Mouse (Mus musculus) embryonic facial prominence, embryonic 12.5 days (tissue): ENCODE measurements at regions not wholly inside any gene's neighbourhood (a gene's known extent, or its start where the extent isn't known, plus 50 kb on each side); places are given as distances from the start of the nearest gene placed in this dataset.
A peak's percentile ranks its signal among the peaks of the same experiment; 100 is the strongest.
"Not testable (repeated sequence)": the region's sequence is repeated elsewhere in the genome, so short reads cannot be mapped to it uniquely, and the experiment has no call there.

ENCODE experiments used
- ATAC-seq: fragments of 200-750 bp; cut with Nextera tagmentation; 2 replicates; pipeline ENCODE4 v1.8.0; 2017; ENCODE audit not compliant: insufficient number of reproducible peaks, insufficient read depth, low FRiP score, low TSS enrichment
- H3K27ac ChIP-seq: fragments of 300-500 bp; sonication (generic); 2 replicates; pipeline ENCODE4 v1.5.1; 2016; ENCODE audit warnings: mild to moderate bottlenecking
- H3K27me3 ChIP-seq: fragments of 300-500 bp; sonication (generic); 2 replicates; pipeline ENCODE4 v1.6.1; 2016; ENCODE audit warnings: mild to moderate bottlenecking, moderate library complexity
- H3K36me3 ChIP-seq: fragments of 300-500 bp; sonication (generic); 2 replicates; pipeline ENCODE4 v1.6.1; 2016; ENCODE audit warnings: mild to moderate bottlenecking
- H3K4me1 ChIP-seq: fragments of 300-500 bp; sonication (generic); 2 replicates; pipeline ENCODE4 v1.6.1; 2016
- H3K4me2 ChIP-seq: fragments of 300-500 bp; sonication (generic); replicated peaks from 2 replicates; pipeline ENCODE4 v1.6.1; 2016; ENCODE audit warnings: mild to moderate bottlenecking, moderate library complexity
- H3K4me3 ChIP-seq: fragments of 300-500 bp; sonication (generic); 2 replicates; pipeline ENCODE4 v1.5.1; 2016; ENCODE audit warnings: mild to moderate bottlenecking
- H3K9ac ChIP-seq: fragments of 300-500 bp; sonication (generic); 2 replicates; pipeline ENCODE4 v1.6.1; 2016; ENCODE audit warnings: mild to moderate bottlenecking, moderate library complexity
- H3K9me3 ChIP-seq: fragments of 300-500 bp; sonication (generic); 2 replicates; pipeline ENCODE4 v1.6.1; 2016; ENCODE audit warnings: mild to moderate bottlenecking, moderate library complexity
- WGBS: fragments of 180-500 bp; shearing (Covaris S2); methylation state at CpG from one replicate; pipeline ENCODE4 v1.1.7; 2016; 5-methylcytosine and 5-hydroxymethylcytosine counted together

DNA sequence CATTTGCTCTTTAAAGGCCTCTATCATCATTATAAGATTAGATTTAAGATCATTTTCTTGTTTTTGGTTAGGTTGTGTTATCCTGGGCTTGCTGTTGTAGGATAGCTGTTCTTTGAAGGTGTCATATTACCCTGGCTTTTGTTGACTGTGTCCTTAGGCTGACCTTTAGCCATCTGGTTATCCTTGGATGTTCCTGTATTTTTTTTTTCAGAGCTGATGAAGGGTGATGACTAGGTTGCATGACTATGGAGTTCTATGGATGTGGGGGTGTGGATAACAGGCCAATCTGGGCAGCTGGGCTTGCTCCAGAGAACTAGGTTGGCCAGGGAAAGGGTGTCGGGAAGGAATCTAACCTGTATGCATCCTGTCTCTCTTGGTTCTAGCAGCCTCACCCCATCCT is 74.2 kb downstream of the Dmrta1 start:
- no peaks in the 10 kb centered on the region for H3K27me3 ChIP-seq
- no peak overlapping the region for H3K4me3 ChIP-seq
- H3K4me1 ChIP-seq: no peaks in the 10 kb centered on the region
- no peaks in the 10 kb centered on the region for H3K36me3 ChIP-seq
- H3K9ac ChIP-seq: no peak overlapping the region
- ATAC-seq: no peak
- no peaks in the 10 kb centered on the region for H3K9me3 ChIP-seq
- no peak overlapping the region for H3K27ac ChIP-seq
- H3K4me2 ChIP-seq: no peak overlapping the region
- 68% methylated on average over 1 of the region's 1 CpGs for WGBS

DNA sequence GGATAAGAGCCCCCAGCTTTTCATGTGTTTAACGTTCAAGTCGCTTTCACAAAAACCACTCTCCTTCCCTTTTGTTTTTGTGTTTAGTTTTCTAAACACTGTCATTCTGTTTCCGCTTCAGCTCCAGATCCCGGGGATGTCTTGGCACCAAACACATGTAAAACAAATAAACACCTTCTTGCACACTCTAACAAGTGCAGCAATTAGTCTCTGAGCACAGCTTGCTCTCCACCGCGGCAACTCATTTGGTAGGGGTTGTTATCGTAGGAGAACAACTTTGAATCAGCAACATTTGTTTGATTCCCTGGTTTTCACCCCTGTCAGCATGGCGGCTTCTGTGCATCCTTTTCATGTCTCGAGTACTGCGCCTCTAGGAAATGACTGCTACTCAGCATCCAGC is 97.0 kb downstream of the Dmrta1 start:
- ATAC-seq: no peak

DNA sequence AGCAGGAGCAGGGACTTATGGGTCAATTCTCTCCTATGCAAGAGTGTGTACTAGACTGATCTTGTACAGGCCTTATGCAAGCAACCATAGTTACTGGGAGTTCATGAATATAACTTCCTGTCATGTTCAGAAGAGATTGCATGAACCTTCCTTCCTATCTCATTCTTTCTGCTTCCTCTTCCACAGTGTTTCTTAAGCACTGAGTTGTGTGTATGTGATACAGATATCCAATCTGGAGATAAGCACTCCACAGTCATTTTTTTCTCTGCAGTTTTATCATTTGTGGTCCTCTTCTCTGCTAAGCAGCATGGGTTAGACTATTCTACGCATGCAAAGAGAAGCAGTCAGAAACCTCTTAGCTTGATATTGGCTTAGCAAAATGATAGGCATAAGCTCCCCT is 102.3 kb downstream of the Dmrta1 start:
- no peak overlapping the region for H3K4me2 ChIP-seq
- WGBS: 93% methylated on average over 1 of the region's 1 CpGs
- no peak overlapping the region for H3K27ac ChIP-seq
- no peak for ATAC-seq
- H3K4me3 ChIP-seq: no peak overlapping the region
- no peaks in the 10 kb centered on the region for H3K27me3 ChIP-seq
- no peak overlapping the region for H3K9ac ChIP-seq
- no peaks in the 10 kb centered on the region for H3K9me3 ChIP-seq
- no peaks in the 10 kb centered on the region for H3K4me1 ChIP-seq
- no peaks in the 10 kb centered on the region for H3K36me3 ChIP-seq

More for the DNA sequence above, 97.0 kb downstream of the Dmrta1 start:
- no peak overlapping the region for H3K4me2 ChIP-seq
- H3K9me3 ChIP-seq: no peaks in the 10 kb centered on the region
- H3K9ac ChIP-seq: no peak overlapping the region
- no peak overlapping the region for H3K27ac ChIP-seq
- H3K4me1 ChIP-seq: no peaks in the 10 kb centered on the region
- WGBS: 59% methylated on average over 10 of the region's 10 CpGs
- H3K27me3 ChIP-seq: no peaks in the 10 kb centered on the region
- no peaks in the 10 kb centered on the region for H3K36me3 ChIP-seq
- no peak overlapping the region for H3K4me3 ChIP-seq

DNA sequence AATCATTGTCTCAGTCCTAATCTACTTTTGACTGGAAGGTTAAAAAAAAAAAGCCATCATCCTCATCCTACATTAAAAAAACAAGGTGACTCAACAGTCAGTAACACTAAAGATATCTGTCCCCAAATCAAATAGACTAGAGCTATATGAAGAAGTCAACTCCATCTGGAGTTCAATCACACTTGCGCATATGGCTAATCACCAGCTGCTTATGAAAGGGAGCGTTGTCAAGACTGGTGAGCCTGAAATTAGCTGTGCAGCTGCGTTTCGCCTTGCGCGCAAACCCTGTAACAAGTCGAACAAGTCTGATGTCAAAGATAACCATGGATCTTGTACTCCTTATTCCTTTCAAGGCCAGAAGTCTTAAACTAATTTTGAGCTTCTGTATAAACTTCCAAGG is 137.6 kb downstream of the Dmrta1 start:
- ATAC-seq: no peak
- Histone ChIP-seq H3K4me1 (no peaks in the 10 kb centered on the region), H3K36me3 (no peaks in the 10 kb centered on the region), H3K9me3 (no peaks in the 10 kb centered on the region), H3K4me2 (no peak overlapping the region), H3K27me3 (no peaks in the 10 kb centered on the region), H3K27ac (no peak overlapping the region), H3K9ac (no peak overlapping the region), H3K4me3 (no peak overlapping the region)
- WGBS: 91% methylated on average over 7 of the region's 7 CpGs

DNA sequence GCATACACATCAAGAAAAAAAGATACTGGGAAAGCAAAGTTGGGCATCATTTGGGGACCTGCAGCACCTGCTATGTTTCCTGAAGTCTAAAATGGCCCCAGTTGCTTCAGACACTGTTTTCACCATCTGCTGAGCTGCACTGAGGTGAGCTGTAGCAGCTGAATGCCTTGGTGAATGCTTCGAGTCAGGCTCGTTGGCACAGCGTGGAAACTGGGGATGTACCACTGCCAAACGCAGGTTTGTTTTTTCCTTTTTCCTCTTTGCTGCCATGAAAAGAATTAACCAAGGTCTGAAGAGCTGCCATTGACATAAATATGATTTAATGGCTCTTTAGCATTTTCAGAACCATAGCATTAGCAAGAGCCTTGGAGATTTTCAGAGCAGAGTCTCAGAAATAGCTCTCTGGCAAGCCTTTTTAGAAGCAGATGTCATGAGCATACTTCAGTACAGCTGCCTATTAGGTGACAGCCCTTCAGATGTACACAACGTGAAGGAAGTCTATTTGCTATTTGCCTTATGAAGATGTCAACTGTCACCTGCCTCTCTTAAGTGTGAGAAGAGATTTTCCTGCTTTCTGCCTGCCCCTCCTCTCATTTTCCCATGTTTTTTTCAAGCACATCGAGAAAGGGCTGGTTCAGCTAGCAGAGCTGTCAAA is 155.4 kb downstream of the Dmrta1 start:
- WGBS: 75% methylated on average over 6 of the region's 6 CpGs
- Histone ChIP-seq H3K27ac (no peak overlapping the region), H3K4me3 (no peak overlapping the region), H3K36me3 (no peaks in the 10 kb centered on the region), H3K4me1 (no peaks in the 10 kb centered on the region), H3K4me2 (no peak overlapping the region), H3K9me3 (no peaks in the 10 kb centered on the region), H3K27me3 (no peaks in the 10 kb centered on the region), H3K9ac (no peak overlapping the region)
- no peak for ATAC-seq

DNA sequence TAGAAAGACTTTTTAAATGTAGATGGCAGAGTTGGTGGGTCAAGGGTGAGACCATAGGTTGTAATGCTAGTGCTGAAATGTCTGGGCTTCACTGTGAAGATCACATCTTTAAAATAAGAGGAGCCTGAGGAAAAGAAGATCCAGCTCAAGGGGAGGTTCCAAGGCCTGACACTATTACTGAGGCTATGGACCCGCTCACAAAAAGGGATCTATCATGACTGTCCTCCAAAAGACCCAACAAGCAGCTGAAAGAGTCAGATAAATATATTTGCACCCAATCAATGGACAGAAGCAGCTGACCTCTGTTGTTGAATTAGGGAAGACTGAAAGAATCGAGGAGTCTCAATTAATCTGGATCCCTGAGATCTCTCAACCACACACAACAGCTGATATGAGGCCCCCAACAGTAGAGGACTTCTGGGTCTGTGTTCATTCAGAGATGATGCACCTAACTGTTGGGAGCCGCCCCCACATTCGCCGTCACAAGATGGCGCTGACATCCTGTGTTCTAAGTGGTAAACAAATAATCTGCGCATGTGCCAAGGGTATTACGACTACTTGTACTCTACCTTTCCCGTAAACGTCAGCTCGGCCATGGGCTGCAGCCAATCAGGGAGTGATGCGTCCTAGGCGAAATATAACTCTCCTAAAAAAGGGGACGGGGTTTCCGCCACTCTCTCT is 196.3 kb downstream of the Dmrta1 start:
- not testable (repeated sequence) for H3K9ac ChIP-seq, H3K27me3 ChIP-seq, H3K4me2 ChIP-seq, H3K4me1 ChIP-seq, H3K27ac ChIP-seq, H3K4me3 ChIP-seq, H3K9me3 ChIP-seq, H3K36me3 ChIP-seq
- ATAC-seq: 0 out of 2 replicates have a peak, but pooled peaks have one; percentile 28
- WGBS: 29% methylated on average over 9 of the region's 15 CpGs

DNA sequence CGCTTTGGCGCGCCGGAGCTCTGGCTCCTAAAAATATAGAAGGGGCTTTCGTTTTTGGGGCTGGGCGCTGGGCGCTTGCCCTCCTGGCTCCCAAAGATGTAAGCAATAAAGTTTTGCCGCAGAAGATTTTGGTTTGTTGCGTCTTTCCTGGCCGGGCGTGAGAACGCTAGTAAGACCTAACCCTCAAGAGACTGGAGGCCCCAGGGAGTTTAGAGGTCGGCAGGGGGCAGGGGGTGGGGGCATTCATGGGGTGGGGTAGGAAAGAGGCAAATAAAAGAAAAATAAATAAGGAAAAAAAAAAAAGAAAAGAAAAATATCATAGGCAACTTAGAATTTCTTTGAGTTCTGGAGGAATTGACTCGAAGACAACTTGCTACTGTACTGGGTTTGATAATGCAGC is 196.9 kb downstream of the Dmrta1 start:
- not testable (repeated sequence) for H3K9me3 ChIP-seq, H3K36me3 ChIP-seq, H3K27me3 ChIP-seq, H3K4me1 ChIP-seq, ATAC-seq, H3K9ac ChIP-seq, H3K27ac ChIP-seq
- Histone ChIP-seq H3K4me3 (peak overlapping the region; percentile 26), H3K4me2 (peak overlapping the region; percentile 44)
- WGBS: 23% methylated on average over 7 of the region's 14 CpGs

DNA sequence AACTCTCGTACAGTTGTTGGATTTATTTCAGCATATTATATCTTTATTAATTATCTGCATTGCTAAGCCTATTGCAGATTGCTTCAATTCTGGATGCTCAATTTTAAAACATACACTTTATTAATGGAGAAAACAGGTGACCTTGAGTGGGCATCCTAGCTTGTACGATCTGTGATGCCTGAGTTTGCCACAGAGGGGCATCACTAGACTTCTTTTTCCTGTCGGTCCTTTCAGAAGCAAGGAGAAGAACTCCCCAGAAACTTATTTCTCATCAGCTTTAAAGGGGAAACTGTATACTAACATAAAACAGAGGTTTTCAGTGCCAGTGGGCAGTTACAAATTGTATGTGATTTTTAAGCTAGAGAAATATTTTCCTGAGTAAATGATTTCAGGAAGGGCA is 201.8 kb downstream of the Dmrta1 start:
- WGBS: 50% methylated on average over 3 of the region's 3 CpGs
- H3K4me3 ChIP-seq: no peak overlapping the region
- H3K36me3 ChIP-seq: no peaks in the 10 kb centered on the region
- H3K9ac ChIP-seq: no peak overlapping the region
- no peaks in the 10 kb centered on the region for H3K27me3 ChIP-seq
- ATAC-seq: no peak
- no peaks in the 10 kb centered on the region for H3K4me1 ChIP-seq
- H3K27ac ChIP-seq: no peak overlapping the region
- no peaks in the 10 kb centered on the region for H3K9me3 ChIP-seq
- no peak overlapping the region for H3K4me2 ChIP-seq

DNA sequence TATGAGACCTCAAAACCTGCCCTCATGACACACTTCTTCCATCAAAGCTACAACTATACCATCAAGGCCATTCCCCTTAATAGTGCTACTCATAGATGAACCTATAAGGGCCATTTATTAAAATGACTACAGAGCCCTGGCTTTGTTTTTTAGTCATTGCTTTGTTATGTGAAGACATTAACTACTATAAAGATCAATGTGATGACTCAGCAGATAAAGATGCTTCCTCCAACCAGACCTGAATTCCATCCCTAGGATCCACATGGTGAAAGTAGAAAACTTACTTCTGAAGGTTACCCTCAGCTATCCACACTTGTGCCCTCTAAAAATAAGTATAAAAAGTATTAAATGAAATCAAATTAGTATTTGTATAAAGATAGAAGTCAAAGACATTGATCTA is 230.4 kb downstream of the Dmrta1 start:
- ATAC-seq: no peak
- H3K27ac ChIP-seq: no peak overlapping the region
- H3K9ac ChIP-seq: no peak overlapping the region
- H3K4me2 ChIP-seq: no peak overlapping the region
- no peaks in the 10 kb centered on the region for H3K27me3 ChIP-seq
- no peaks in the 10 kb centered on the region for H3K9me3 ChIP-seq
- H3K4me1 ChIP-seq: no peaks in the 10 kb centered on the region
- H3K36me3 ChIP-seq: no peaks in the 10 kb centered on the region
- no peak overlapping the region for H3K4me3 ChIP-seq

DNA sequence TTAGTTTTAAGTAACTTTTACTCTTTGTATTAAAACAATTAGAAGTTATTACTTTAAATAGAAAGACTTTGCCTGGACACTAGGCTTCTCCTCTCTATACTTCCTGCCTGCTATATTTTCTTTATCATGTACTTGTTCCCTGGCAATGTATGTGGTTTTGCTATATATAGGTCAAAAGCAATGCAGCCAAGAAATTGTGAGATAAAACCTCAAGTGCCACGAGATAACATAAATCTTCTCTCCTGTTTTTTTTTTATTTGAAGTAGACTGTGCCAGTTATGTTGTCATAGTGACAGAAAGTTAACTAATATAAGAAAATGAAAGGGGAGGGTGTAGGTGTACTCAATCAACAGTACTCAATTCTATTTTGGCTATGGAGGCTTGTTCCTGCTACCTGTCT is 258.4 kb downstream of the Dmrta1 start:
- Histone ChIP-seq H3K4me2 (no peak overlapping the region), H3K27ac (no peak overlapping the region), H3K4me3 (no peak overlapping the region), H3K27me3 (no peaks in the 10 kb centered on the region), H3K36me3 (no peaks in the 10 kb centered on the region), H3K9me3 (no peaks in the 10 kb centered on the region), H3K4me1 (no peaks in the 10 kb centered on the region), H3K9ac (no peak overlapping the region)
- ATAC-seq: no peak
- 66% methylated on average over 1 of the region's 1 CpGs for WGBS

DNA sequence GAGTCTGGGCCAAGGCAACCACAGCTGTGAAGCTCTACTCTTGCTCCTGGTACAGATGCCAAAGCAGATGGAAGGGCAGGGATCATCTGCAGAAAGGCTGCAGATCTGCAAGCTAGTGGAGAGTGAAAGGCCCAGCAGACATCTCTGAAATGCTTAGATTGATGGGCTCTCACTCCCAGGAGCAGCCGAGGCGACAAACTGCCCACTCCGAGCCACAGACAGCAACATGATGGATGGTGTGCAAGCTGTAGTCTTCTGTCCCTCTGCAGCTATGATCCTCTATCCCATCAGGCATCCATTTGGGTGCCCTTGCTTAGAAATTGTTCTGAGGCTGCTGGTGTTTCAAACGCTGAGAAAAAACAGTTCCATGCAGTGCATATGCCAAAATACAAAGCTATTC is 262.1 kb downstream of the Dmrta1 start:
- Histone ChIP-seq H3K4me2 (no peak overlapping the region), H3K4me3 (no peak overlapping the region), H3K27ac (no peak overlapping the region), H3K4me1 (no peaks in the 10 kb centered on the region), H3K9ac (no peak overlapping the region), H3K9me3 (no peaks in the 10 kb centered on the region), H3K36me3 (no peaks in the 10 kb centered on the region), H3K27me3 (no peaks in the 10 kb centered on the region)
- ATAC-seq: no peak
- WGBS: 70% methylated on average over 4 of the region's 4 CpGs

DNA sequence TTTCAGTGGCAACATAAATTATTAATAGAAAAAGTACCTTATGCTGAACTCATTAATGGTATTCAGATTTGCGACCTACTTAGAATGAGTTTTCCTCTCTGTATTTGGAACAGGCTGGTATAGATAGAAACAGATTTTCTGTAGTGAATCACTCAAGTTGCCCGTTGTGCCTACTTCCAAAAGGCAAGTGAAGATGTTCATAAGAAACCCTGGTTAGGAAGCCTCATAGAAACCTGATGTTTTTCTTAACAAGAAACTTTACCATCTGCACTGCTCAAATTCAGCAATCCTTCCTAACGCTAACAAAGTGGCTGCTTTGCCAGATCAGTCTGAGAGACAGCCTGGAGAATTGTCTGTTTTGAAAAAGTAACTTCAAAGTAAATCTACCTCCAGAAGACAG is 242.5 kb upstream of the Zfp352 start:
- H3K36me3 ChIP-seq: no peaks in the 10 kb centered on the region
- no peak overlapping the region for H3K9ac ChIP-seq
- WGBS: 86% methylated on average over 3 of the region's 3 CpGs
- H3K27me3 ChIP-seq: no peaks in the 10 kb centered on the region
- no peak overlapping the region for H3K4me2 ChIP-seq
- no peak overlapping the region for H3K4me3 ChIP-seq
- no peak overlapping the region for H3K27ac ChIP-seq
- H3K4me1 ChIP-seq: no peaks in the 10 kb centered on the region
- H3K9me3 ChIP-seq: no peaks in the 10 kb centered on the region
- no peak for ATAC-seq
